Mouse (Mus musculus) limb, embryonic 11.5 days (tissue): ENCODE measurements around the gene Creb3l2. TPM values are rescaled to one million over a fixed set of nuclear protein-coding genes. Genes with fewer than 3 reads are reported as not detected.
A peak's percentile ranks its signal among the peaks of the same experiment; 100 is the strongest.

Experiments used
- ATAC-seq: fragments of 200-750 bp; cut with Nextera tagmentation; 2 replicates; pipeline ENCODE4 v1.8.0; 2017; ENCODE audit warnings: low read depth; ENCODE audit not compliant: insufficient number of reproducible peaks, low FRiP score, low TSS enrichment
- DNase-seq: peaks from one replicate; pipeline ENCODE4 v3.0.0-alpha.2; 2015; ENCODE audit warnings: low spot score
- H3K27ac ChIP-seq: fragments of 300-500 bp; sonication (generic); replicated peaks from 2 replicates; pipeline ENCODE4 v1.5.1; 2014; ENCODE audit warnings: low read depth, mild to moderate bottlenecking, low read length
- H3K27me3 ChIP-seq: fragments of 300-500 bp; sonication (generic); 2 replicates; pipeline ENCODE4 v1.6.1; 2014; ENCODE audit warnings: mild to moderate bottlenecking, low read length, mixed read lengths; ENCODE audit not compliant: control insufficient read depth, insufficient read depth
- H3K36me3 ChIP-seq: fragments of 300-500 bp; sonication (generic); 2 replicates; pipeline ENCODE4 v1.6.1; 2014; ENCODE audit warnings: mild to moderate bottlenecking, low read length, moderate library complexity, mixed read lengths; ENCODE audit not compliant: control insufficient read depth, insufficient read depth
- H3K4me1 ChIP-seq: fragments of 300-500 bp; sonication (generic); 2 replicates; pipeline ENCODE4 v1.6.1; 2014; ENCODE audit warnings: low read length, mixed read lengths; ENCODE audit not compliant: control insufficient read depth, insufficient read depth
- H3K4me2 ChIP-seq: fragments of 300-500 bp; sonication (generic); 2 replicates; pipeline ENCODE4 v1.6.1; 2014; ENCODE audit warnings: low read depth, mild to moderate bottlenecking, moderate library complexity; ENCODE audit not compliant: severe bottlenecking
- H3K4me3 ChIP-seq: fragments of 300-500 bp; sonication (generic); 2 replicates; pipeline ENCODE4 v1.5.1; 2014; ENCODE audit warnings: low read depth, low read length
- H3K9ac ChIP-seq: fragments of 300-500 bp; sonication (generic); 2 replicates; pipeline ENCODE4 v1.6.1; 2014; ENCODE audit warnings: mild to moderate bottlenecking, low read length
- H3K9me3 ChIP-seq: fragments of 300-500 bp; sonication (generic); 2 replicates; pipeline ENCODE4 v1.6.1; 2016; ENCODE audit warnings: low read length; ENCODE audit not compliant: control insufficient read depth
- WGBS: fragments of 180-500 bp; shearing (Covaris S2); extraction: QIAGEN DNeasy Blood & Tissue Kit; methylation state at CpG from one replicate; pipeline ENCODE4 v1.1.7; 2014; 5-methylcytosine and 5-hydroxymethylcytosine counted together
- polyA plus RNA-seq: library from polyadenylated mRNA; unstranded; fragments of >200 nt; fragmentation: Nextera tagmentation; extraction: Ambion mirVana; gene quantifications from 2 replicates; pipeline ENCODE4 v1.2.1, GENCODE M21; 2014

Creb3l2 gene
- polyA plus RNA-seq, 1 experiment from 2014 or later: 25.2 TPM

DNA sequence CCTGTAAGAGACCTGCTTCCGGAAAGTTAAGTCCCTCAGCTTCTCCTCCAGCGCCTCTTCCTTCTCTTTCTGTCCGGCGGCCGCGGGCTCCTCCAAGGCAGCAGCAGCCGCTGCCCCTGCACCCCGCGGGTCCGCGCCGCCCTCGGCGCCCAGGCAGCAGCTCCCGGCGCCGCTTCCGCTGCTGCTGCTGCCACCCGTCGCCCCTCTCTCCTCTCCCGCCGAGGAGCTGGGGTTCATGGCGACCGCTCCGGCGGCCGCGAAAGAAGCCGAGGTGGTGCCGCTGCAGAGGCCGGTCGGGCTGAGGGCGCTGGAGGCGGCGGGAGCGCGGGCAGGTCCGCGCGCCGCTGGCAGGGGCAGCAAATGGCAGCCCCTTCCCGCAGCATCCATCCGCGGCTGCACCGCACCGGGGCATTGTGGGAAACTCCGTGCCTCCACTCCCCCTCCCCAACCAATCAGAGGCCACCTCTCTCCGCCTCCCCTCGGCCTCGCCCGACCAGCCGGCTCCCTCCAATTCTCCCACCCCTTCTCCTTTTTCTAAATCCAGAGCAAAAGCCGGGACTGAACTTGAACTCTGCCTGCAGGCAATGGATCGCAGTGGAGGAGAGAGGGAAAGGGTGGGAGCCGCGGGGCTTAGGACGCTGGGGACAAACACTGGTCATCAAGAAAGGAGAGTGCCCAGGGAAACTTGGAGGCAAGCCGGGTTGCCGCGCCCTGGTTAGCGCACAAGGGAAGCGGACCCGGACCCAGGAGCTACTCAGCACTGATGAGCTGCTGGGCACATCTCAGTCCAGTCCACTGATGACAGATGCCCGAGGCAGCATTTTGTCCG is 142.2 kb downstream of the Creb3l2 start, which contains the start of gene Dgki:
Dgki (minus strand) TSS at position 623 of the 829 bp plus-strand sequence.
- peaks cover 48% of the 10 kb centered on the region for H3K27me3 ChIP-seq
- H3K9ac ChIP-seq: peak within 1 kb of the TSS; percentile 57
- H3K4me2 ChIP-seq: peak within 1 kb of the TSS; percentile 99
- peak; percentile 74 for DNase-seq
- no peaks in the 10 kb centered on the region for H3K36me3 ChIP-seq
- no peaks in the 10 kb centered on the region for H3K9me3 ChIP-seq
- ATAC-seq: peak; percentile 86
- peak within 1 kb of the TSS; percentile 65 for H3K4me3 ChIP-seq
- under 1% methylated on average over 60 of the region's 65 CpGs for WGBS
- no peak within 1 kb of the TSS for H3K27ac ChIP-seq
- H3K4me1 ChIP-seq: 0 out of 2 replicates have a peak, but pooled peaks cover 4% of the 10 kb centered on the region

GRCm38 (mm10) chr6:37298982-37299381 is 143.0 kb downstream of the Creb3l2 start:
- Histone ChIP-seq H3K4me2 (peak overlapping the region; percentile 99), H3K9ac (no peak overlapping the region; the same call in 1 of the 2 replicates), H3K27me3 (peaks cover 48% of the 10 kb centered on the region), H3K36me3 (no peaks in the 10 kb centered on the region), H3K4me3 (peak overlapping the region; percentile 65), H3K27ac (no peak overlapping the region), H3K4me1 (0 out of 2 replicates have a peak, but pooled peaks cover 4% of the 10 kb centered on the region), H3K9me3 (no peaks in the 10 kb centered on the region)
- DNase-seq (no peak), ATAC-seq (no peak)
- WGBS: 36% methylated on average over 4 of the region's 4 CpGs

GRCm38 (mm10) chr6:37297744-37298482 is 144.0 kb downstream of the Creb3l2 start:
- H3K27me3 ChIP-seq: peaks cover 48% of the 10 kb centered on the region

DNA sequence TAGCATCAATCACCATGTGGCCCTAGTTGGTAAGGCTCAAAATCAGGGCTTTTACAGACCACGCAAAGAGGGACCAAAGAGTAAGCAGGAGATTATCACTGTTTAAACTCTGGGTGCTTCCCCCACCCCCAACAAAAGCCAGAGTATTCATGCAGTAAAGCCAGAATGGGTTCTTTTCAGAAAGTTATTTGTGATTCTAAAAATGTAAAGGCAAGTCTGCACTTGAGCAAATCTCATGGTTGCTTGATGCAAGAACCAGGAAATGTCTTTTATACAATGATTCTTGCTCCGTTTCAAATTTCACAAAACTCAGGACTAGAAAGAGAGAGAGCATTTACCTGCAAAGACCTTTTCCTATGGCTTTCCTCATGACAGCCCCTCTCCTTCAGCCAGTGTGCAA is 149.9 kb downstream of the Creb3l2 start:
- Histone ChIP-seq H3K27me3 (peaks cover under 1% of the 10 kb centered on the region; the same call in 1 of the 2 replicates), H3K27ac (no peak overlapping the region), H3K4me3 (no peak overlapping the region), H3K36me3 (no peaks in the 10 kb centered on the region), H3K9me3 (no peaks in the 10 kb centered on the region), H3K9ac (no peak overlapping the region), H3K4me2 (no peak overlapping the region), H3K4me1 (0 out of 2 replicates have a peak, but pooled peaks cover 3% of the 10 kb centered on the region)
- no peak for DNase-seq
- no peak for ATAC-seq
- whole genome bisulfite sequencing: 86% methylated on average over 2 of the region's 2 CpGs

More at GRCm38 (mm10) chr6:37297744-37298482, 144.0 kb downstream of the Creb3l2 start:
- WGBS: 43% methylated on average over 8 of the region's 8 CpGs
- H3K4me3 ChIP-seq: no peak overlapping the region
- ATAC-seq (no peak), DNase-seq (no peak)
- H3K9me3 ChIP-seq: no peaks in the 10 kb centered on the region
- no peaks in the 10 kb centered on the region for H3K36me3 ChIP-seq
- H3K4me1 ChIP-seq: 0 out of 2 replicates have a peak, but pooled peaks cover 4% of the 10 kb centered on the region
- H3K4me2 ChIP-seq: no peak overlapping the region
- H3K9ac ChIP-seq: no peak overlapping the region
- no peak overlapping the region for H3K27ac ChIP-seq

DNA sequence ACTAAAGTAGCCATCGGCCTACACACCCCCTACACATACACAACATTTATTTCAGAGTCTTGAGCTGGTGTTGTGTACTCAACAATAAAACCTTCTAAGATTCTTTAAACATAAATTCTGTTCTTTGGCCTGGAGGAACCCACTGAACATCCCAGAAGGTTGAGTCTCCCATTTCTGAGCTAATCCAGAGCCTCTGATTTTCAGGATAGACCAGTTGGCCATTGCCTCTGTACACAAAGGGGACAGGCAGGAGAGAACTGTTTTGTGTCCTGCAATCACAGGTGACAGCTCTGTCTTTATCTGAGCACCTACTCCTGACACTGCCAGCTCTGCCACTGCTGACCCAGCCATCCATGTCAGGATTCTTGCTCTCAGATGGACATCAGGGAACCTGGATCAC is 150.8 kb downstream of the Creb3l2 start:
- no peak for DNase-seq
- Histone ChIP-seq H3K4me2 (no peak overlapping the region), H3K9ac (no peak overlapping the region), H3K4me1 (0 out of 2 replicates have a peak, but pooled peaks cover 3% of the 10 kb centered on the region), H3K4me3 (no peak overlapping the region), H3K9me3 (no peaks in the 10 kb centered on the region), H3K27me3 (no peaks in the 10 kb centered on the region), H3K27ac (no peak overlapping the region), H3K36me3 (no peaks in the 10 kb centered on the region)
- no peak for ATAC-seq
- 100% methylated on average over 1 of the region's 1 CpGs for WGBS

GRCm38 (mm10) chr6:37290691-37291090 is 151.3 kb downstream of the Creb3l2 start:
- no peak overlapping the region for H3K9ac ChIP-seq
- 0 out of 2 replicates have a peak, but pooled peaks cover 3% of the 10 kb centered on the region for H3K4me1 ChIP-seq
- no peak overlapping the region for H3K4me2 ChIP-seq
- 92% methylated on average over 3 of the region's 3 CpGs for WGBS
- H3K36me3 ChIP-seq: no peaks in the 10 kb centered on the region
- H3K9me3 ChIP-seq: no peaks in the 10 kb centered on the region
- DNase-seq (no peak), ATAC-seq (no peak)
- no peak overlapping the region for H3K4me3 ChIP-seq
- no peak overlapping the region for H3K27ac ChIP-seq
- H3K27me3 ChIP-seq: no peaks in the 10 kb centered on the region

- ATAC-seq: no peak
- Histone ChIP-seq H3K27ac (no peak overlapping the region), H3K36me3 (no peaks in the 10 kb centered on the region), H3K4me3 (no peak overlapping the region), H3K27me3 (no peaks in the 10 kb centered on the region), H3K4me2 (no peak overlapping the region), H3K4me1 (no peaks in the 10 kb centered on the region), H3K9me3 (no peaks in the 10 kb centered on the region), H3K9ac (no peak overlapping the region)
- DNase-seq: no peak
- WGBS: 93% methylated on average over 4 of the region's 4 CpGs
Measured at GRCm38 (mm10) chr6:37286134-37286533, 155.8 kb downstream of the Creb3l2 start.

- DNase-seq (no peak), ATAC-seq (no peak)
- Histone ChIP-seq H3K27ac (no peak overlapping the region), H3K9ac (no peak overlapping the region), H3K4me2 (no peak overlapping the region), H3K4me1 (no peaks in the 10 kb centered on the region), H3K36me3 (no peaks in the 10 kb centered on the region), H3K4me3 (no peak overlapping the region), H3K9me3 (no peaks in the 10 kb centered on the region), H3K27me3 (no peaks in the 10 kb centered on the region)
- WGBS: 91% methylated on average over 9 of the region's 9 CpGs
Measured at GRCm38 (mm10) chr6:37284879-37285278, 157.1 kb downstream of the Creb3l2 start.
